Mouse (Mus musculus): ENCODE results near the gene Aldh1a2. TPM values are rescaled to one million over a fixed set of nuclear protein-coding genes. Genes with fewer than 3 reads are reported as not detected.

The Aldh1a2 gene
- 0.80 and 5.7 TPM in 2 replicates for polyA plus RNA-seq (2016; fragmentation: Nextera tagmentation; extraction: Ambion mirVana)

DNA sequence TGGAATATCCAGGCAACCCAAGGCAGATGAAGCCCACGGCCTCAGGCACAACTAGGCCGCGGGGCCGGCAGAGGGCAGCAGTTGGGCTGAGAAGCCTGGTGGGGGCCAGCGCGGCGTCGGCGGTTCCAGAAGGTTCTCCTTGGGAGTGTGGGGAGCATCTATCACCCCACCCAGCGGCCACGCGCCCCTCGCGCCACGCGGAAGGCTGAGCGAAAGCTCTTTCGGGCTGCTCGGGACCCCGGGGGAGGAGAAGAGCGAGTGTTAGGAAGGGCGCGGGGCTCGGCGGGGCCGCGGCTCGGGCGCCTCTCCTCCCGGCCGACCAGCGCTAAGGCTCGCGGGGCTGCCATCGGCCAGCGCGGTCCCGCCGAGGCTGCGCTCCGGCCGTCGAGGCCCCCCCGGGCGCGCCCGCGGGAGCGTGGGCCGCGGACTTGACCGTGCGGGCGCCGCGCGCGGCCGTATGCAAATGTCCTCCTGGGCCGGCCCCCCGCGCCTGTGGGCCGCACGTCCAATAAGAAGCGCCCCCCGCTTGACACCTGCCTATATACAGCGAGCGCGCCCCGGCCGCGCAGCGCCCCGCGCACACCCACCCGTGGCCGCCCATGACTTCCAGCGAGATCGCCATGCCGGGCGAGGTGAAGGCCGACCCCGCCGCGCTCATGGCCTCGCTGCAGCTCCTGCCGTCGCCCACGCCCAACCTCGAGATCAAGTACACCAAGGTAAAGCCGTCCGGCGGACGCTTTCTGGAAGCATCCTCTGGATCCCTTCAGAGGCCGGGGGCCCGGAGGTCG, at the start of gene Aldh1a2:
Aldh1a2 (plus strand) TSS at position 542 of the 788 bp plus-strand sequence.
- Histone ChIP-seq H3K36me3 (no peaks in the 10 kb centered on the region), H3K4me3 (peak within 1 kb of the TSS; percentile 52), H3K4me1 (replicated peaks) (peaks cover 16% of the 10 kb centered on the region), H3K9me3 (no peaks in the 10 kb centered on the region), H3K27ac (peak within 1 kb of the TSS; percentile 56; the same call in 1 of the 2 replicates), H3K27me3 (ENCODE audit: insufficient read depth, poor library complexity, severe bottlenecking) (peaks cover 79% of the 10 kb centered on the region)
- WGBS: under 1% methylated on average over 95 of the region's 97 CpGs
- peak; percentile 73 for DNase-seq (ENCODE audit: low spot score)

DNA sequence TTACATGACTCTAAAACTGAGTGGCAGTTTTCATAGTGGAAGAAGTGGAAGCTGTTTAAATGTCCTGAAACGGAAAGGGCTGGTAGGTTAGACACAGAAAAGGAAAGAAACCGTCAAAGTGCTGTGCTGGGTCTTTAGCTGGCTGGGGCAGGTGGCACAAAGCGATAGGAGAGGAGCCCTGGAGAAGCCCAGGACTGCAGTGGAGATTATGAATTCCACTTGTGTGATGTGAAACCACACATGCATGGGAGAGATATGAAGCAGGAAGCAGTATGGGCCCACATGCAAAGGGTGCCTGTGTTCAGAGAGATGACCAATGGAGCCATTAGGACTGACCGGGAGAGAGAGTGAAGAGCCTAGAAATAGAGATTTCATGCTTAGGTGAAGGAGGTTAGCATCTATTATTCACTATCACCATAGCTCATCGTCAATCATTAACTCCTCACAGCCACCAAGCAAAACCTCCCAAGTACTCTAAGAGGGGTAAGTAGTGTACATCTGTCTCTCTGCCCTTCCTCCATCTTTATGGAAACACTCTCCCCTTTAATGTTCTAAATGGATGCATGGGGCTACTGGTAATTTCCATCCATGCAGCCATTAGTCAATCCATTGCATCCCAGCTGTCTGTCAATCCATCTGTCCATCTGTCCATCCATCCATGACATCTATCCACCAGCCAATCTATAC, 49.4 kb upstream of the Aldh1a2 start:
- Histone ChIP-seq H3K4me1 (replicated peaks) (peaks cover 3% of the 10 kb centered on the region; the same call in 1 of the 2 replicates), H3K9me3 (no peaks in the 10 kb centered on the region)
- WGBS: 88% methylated on average over 5 of the region's 5 CpGs

DNA sequence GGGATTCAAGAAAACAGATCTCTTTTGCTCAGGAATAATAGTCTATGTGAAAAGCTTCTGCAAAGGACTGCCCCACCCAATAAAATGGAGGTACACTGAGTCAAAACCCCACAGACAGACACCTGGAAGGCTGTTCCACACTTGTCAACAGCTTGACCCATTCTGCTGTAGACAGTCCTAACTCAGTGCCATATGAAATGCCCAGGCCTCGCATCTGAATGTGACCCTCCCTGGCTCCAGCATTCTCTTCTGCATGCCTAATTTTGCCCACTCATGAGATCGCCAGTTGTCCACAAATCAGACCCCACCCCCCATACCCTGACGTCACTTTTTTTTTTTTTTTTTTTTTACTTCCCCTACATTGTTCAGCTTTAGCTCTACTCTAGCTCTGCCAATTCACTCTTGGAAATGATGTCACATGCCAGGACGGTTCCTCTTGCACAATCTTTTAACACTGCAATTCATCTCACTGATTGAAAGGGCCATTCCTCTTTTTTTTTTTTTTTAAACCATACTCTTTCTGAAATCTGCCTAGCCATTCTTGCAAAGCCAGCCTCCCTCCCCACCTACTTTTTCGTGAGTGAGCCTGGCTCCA, 48.6 kb upstream of the Aldh1a2 start:
- H3K36me3 ChIP-seq: no peaks in the 10 kb centered on the region
- no peak overlapping the region for H3K4me3 ChIP-seq
- no peaks in the 10 kb centered on the region for H3K9me3 ChIP-seq
- no peaks in the 10 kb centered on the region for H3K27me3 ChIP-seq (ENCODE audit: insufficient read depth, poor library complexity, severe bottlenecking)
- no peak overlapping the region for H3K27ac ChIP-seq
- WGBS: 79% methylated on average over 5 of the region's 5 CpGs
- no peak for DNase-seq (ENCODE audit: low spot score)
- peaks cover 3% of the 10 kb centered on the region; the same call in 1 of the 2 replicates for H3K4me1 ChIP-seq (replicated peaks)

More for the DNA sequence above, 49.4 kb upstream of the Aldh1a2 start:
- H3K27me3 ChIP-seq (ENCODE audit: insufficient read depth, poor library complexity, severe bottlenecking): no peaks in the 10 kb centered on the region
- H3K27ac ChIP-seq: no peak overlapping the region
- DNase-seq (ENCODE audit: low spot score): no peak
- no peak overlapping the region for H3K4me3 ChIP-seq
- no peaks in the 10 kb centered on the region for H3K36me3 ChIP-seq

DNA sequence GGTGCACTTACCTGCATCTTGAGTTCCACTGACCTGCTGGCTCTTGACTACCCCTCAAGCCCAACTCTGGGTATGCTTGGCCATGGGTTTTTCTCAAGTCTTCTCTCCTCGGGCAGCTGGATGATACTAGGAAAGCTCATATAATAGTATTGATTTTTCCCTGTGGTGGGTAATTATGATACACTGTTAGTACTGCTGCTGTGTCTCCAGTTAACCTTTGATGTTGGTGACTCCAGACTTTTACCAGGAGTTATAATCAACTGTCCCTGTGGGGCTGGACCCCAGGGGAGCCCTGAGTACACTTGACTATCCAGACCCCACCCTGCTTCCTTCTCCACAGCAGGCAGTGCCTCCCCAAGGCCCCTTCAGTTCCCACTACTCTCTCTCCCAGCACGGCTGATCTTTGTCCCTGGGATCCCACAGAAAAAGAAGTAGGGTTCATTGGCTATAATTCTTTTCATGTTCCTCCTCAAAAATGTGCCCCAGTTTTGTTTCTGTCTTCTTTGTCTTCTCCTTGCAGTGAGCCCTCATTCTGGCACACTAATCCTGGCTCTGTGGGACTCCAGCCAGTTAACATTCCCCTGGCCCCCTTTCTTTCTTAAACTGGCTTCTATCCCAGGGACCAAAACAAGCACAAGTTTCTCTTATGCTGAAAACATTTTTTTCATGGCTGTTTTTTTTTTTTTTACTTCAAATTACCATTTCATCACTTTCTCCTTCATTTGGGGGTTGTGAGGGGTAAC, 47.9 kb upstream of the Aldh1a2 start:
- 36% methylated on average over 2 of the region's 2 CpGs for WGBS
- Histone ChIP-seq H3K4me3 (no peak overlapping the region), H3K9me3 (no peaks in the 10 kb centered on the region), H3K36me3 (no peaks in the 10 kb centered on the region), H3K27ac (no peak overlapping the region), H3K27me3 (ENCODE audit: insufficient read depth, poor library complexity, severe bottlenecking) (no peaks in the 10 kb centered on the region), H3K4me1 (replicated peaks) (peaks cover 3% of the 10 kb centered on the region; the same call in 1 of the 2 replicates)
- no peak for DNase-seq (ENCODE audit: low spot score)

DNA sequence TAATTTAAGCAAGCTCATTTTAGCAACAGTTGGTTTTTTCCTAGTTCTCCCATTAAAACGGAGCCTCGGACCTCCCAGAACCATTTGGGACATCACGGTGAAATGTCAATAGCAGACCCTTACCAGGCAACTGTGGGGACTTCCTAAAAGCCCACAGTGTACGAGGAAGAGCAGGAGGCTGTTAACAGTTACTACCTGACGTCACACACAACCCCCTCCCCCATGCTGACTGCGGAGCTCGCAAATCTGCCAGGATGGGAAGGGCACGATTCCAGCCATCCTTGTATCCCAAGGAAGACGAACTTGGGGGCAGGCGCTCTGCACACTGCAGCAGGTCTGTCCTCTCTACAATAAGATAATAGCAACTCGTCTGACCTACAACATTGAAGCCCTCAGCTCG, 47.1 kb upstream of the Aldh1a2 start, which contains the start of gene Aqp9:
Aqp9 (minus strand) TSS at position 172 of the 400 bp plus-strand sequence.
- no peak within 1 kb of the TSS for H3K27ac ChIP-seq
- H3K27me3 ChIP-seq (ENCODE audit: insufficient read depth, poor library complexity, severe bottlenecking): no peaks in the 10 kb centered on the region
- no peak for DNase-seq (ENCODE audit: low spot score)
- peaks cover 3% of the 10 kb centered on the region; the same call in 1 of the 2 replicates for H3K4me1 ChIP-seq (replicated peaks)
- 56% methylated on average over 12 of the region's 12 CpGs for WGBS
- no peak within 1 kb of the TSS for H3K4me3 ChIP-seq
- H3K36me3 ChIP-seq: no peaks in the 10 kb centered on the region
- no peaks in the 10 kb centered on the region for H3K9me3 ChIP-seq

DNA sequence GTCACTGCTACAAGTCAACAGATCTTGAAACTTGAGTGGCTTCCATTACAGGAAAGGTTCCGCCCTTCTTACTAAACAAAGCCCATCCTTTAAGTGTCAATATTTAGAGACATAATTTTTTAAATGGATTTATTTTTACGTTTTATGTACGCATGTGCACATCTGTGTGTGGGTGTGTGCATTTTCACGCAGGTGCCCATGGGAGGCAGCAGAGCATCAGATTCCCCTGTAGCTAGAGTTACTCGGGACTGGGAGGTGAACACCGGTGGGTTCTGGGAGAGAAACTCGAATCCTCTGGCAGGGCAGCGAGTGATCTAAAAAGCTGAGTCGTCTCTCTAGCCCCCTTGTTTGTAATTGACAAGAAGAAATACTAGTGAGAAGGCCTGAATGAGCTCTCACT, 42.1 kb upstream of the Aldh1a2 start:
- DNase-seq (ENCODE audit: low spot score): no peak
- Histone ChIP-seq H3K4me1 (replicated peaks) (no peaks in the 10 kb centered on the region), H3K27ac (no peak overlapping the region), H3K36me3 (no peaks in the 10 kb centered on the region), H3K9me3 (no peaks in the 10 kb centered on the region), H3K27me3 (ENCODE audit: insufficient read depth, poor library complexity, severe bottlenecking) (no peaks in the 10 kb centered on the region), H3K4me3 (no peak overlapping the region)
- 70% methylated on average over 9 of the region's 9 CpGs for WGBS

DNA sequence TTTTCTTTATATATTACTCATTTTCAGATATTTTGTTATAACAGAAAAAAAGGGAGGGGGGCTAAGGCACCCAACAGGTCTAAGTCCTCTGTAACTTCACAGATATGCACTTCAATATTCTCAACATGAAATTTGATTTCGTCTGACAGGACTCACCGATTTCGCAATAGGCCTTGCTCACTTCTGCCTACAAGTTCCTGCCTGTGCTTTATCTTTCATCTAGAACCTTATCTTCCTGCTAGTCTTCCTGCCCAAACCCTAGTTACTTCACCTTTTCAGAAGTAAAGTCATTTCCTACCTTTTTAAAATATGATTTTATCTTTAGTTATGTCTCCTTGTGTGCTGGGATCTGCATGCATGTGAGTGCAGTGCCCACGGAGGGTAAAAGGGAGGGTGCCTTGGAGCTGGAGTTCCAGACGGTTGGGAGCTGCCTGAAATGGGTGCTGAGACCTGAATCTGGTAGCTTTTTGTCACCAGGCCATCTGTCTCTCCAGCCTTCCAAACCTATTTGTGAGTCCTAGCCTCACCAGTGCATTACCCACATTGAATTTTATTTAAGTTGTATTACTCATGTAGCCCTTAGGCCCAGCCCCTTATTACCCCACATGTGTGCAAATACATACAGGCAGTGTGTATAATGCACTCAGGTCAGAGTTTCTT, 41.1 kb upstream of the Aldh1a2 start:
- WGBS: 84% methylated on average over 5 of the region's 5 CpGs
- Histone ChIP-seq H3K9me3 (no peaks in the 10 kb centered on the region), H3K4me1 (replicated peaks) (no peaks in the 10 kb centered on the region), H3K27ac (no peak overlapping the region), H3K36me3 (no peaks in the 10 kb centered on the region), H3K4me3 (no peak overlapping the region), H3K27me3 (ENCODE audit: insufficient read depth, poor library complexity, severe bottlenecking) (no peaks in the 10 kb centered on the region)
- no peak for DNase-seq (ENCODE audit: low spot score)

DNA sequence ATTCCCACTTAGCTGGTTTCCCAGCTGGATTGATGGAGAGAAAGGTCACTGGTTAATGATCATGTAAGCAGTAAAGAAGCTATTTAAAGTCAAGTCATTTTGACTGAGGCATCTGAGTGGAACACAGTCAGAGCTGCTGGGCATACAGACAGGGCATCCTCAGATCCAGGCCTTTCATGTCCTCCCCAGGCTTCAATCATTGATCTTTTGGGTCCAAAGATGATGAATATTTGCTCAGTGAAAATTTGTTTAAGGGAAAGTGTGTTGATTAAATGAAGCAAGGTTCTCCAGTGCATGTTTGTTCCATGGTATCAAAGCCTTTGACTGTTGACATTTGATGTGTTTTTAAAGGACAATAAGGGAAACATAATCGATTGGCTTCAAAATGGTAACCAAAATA, 39.9 kb upstream of the Aldh1a2 start:
- Histone ChIP-seq H3K4me1 (replicated peaks) (no peaks in the 10 kb centered on the region), H3K27me3 (ENCODE audit: insufficient read depth, poor library complexity, severe bottlenecking) (no peaks in the 10 kb centered on the region), H3K27ac (no peak overlapping the region), H3K4me3 (no peak overlapping the region), H3K36me3 (no peaks in the 10 kb centered on the region), H3K9me3 (no peaks in the 10 kb centered on the region)
- DNase-seq (ENCODE audit: low spot score): no peak
- WGBS: 85% methylated on average over 1 of the region's 1 CpGs

DNA sequence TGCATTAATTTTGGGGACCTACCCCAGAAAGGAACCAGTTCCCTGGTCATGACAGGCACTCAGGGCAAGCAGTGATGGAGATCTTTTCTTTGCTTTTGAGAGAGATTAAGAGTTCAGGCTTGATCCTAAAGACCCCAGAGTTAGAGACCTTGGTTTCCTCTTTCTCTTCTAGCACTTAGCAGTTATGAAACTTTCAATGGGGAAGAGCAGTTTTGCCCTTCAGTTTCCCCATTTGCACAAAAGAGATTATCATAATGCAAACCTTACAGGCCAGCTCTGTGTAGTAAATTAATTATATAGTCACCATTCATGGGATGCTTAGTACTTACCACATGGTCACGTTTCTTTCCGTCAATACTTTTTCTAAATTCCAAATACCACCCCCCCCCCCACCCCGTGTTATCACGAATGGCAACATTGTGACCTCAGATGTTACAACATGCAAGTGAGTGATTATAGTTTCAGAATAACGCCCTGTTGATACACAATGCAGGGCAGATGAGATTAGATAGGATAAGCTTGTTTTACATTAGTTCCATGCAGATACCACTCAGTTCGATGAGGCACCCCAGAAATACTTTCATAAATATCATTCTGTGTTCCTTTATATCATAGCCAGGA, 36.2 kb upstream of the Aldh1a2 start:
- Histone ChIP-seq H3K4me3 (no peak overlapping the region), H3K4me1 (replicated peaks) (no peaks in the 10 kb centered on the region), H3K27me3 (ENCODE audit: insufficient read depth, poor library complexity, severe bottlenecking) (no peaks in the 10 kb centered on the region), H3K27ac (no peak overlapping the region), H3K9me3 (no peaks in the 10 kb centered on the region), H3K36me3 (no peaks in the 10 kb centered on the region)
- DNase-seq (ENCODE audit: low spot score): no peak
- 85% methylated on average over 6 of the region's 6 CpGs for WGBS

DNA sequence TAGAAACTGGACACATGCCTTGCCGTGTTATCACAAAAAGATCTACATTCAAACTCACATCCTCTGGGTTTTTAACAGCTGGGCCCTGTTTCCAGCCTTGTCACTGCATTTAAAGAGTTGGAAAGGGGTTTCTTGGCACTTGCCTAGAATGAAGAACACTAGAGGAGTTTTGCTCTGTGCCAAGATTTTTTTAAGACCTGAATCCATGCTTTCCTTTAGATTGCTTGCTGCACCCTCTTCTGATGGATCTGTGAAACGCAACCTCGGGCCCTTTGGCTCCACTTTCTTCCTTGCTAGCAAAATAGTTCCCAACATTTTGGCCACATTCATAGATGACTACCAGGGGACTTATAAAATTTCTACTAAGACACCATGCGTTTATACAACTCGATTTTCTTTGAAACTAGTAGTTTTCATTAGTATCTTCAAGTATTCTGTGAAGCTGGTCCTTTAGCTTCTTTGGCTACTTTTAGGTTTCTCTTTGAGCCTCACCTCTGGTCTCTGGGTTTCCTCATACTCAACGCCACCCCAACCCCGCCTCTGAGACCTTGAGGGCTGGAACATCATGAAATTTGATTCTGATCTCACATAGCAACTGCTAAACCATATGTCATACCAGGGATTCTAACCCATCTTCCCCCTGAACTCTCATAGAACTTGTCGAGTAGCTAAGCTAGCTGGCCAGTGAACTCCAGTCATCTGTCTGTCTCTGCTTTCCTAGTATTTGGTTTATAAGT, 35.5 kb upstream of the Aldh1a2 start:
- H3K4me3 ChIP-seq: no peak overlapping the region
- no peak overlapping the region for H3K27ac ChIP-seq
- DNase-seq (ENCODE audit: low spot score): no peak
- no peaks in the 10 kb centered on the region for H3K27me3 ChIP-seq (ENCODE audit: insufficient read depth, poor library complexity, severe bottlenecking)
- H3K36me3 ChIP-seq: no peaks in the 10 kb centered on the region
- no peaks in the 10 kb centered on the region for H3K9me3 ChIP-seq
- H3K4me1 ChIP-seq (replicated peaks): no peaks in the 10 kb centered on the region
- WGBS: 78% methylated on average over 8 of the region's 8 CpGs

DNA sequence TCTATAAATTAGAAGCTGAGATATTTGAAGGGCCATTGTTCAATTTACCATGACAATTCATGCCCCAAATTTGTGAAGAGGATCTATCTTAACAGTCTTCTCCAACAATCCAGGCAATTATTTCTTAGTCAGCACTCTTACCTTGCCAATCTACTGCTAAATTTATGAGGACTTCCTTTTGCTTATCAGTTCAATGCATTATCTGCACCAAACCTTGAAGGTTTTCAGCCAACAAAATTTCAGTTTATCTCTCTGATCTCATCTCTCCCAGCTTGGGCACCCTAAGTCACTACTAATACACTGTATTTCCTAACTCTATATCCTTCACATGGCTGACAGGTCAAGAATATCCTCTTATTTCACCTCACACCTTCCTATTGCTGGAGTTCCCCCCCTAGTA, 30.3 kb upstream of the Aldh1a2 start:
- H3K9me3 ChIP-seq: no peaks in the 10 kb centered on the region
- no peak overlapping the region for H3K27ac ChIP-seq
- DNase-seq (ENCODE audit: low spot score): no peak
- H3K27me3 ChIP-seq (ENCODE audit: insufficient read depth, poor library complexity, severe bottlenecking): no peaks in the 10 kb centered on the region
- H3K4me3 ChIP-seq: no peak overlapping the region
- no peaks in the 10 kb centered on the region for H3K36me3 ChIP-seq
- 0 out of 2 replicates have a peak, but pooled peaks cover 2% of the 10 kb centered on the region for H3K4me1 ChIP-seq (replicated peaks)
